Mouse (Mus musculus) neural tube, embryonic 11.5 days (tissue): ENCODE data around the gene 1700093K21Rik. TPM values are rescaled to one million over a fixed set of nuclear protein-coding genes. Genes with fewer than 3 reads are reported as not detected.

ENCODE experiments used
- ATAC-seq: fragments of 200-750 bp; cut with Nextera tagmentation; 2 replicates; pipeline ENCODE4 v1.8.0; 2017; ENCODE audit warnings: moderate number of reproducible peaks, mild to moderate bottlenecking, moderate TSS enrichment, moderate library complexity; ENCODE audit not compliant: insufficient read depth, low FRiP score, low TSS enrichment
- DNase-seq: peaks from one replicate; pipeline ENCODE4 v3.0.0-alpha.2; 2015; ENCODE audit warnings: low spot score
- H3K27ac ChIP-seq: fragments of 300-500 bp; sonication (generic); 2 replicates; pipeline ENCODE4 v1.5.1; 2014; ENCODE audit warnings: low read depth, mild to moderate bottlenecking, low read length
- H3K27me3 ChIP-seq: fragments of 300-500 bp; sonication (generic); 2 replicates; pipeline ENCODE4 v1.6.1; 2014; ENCODE audit warnings: mild to moderate bottlenecking, low read length, mixed read lengths; ENCODE audit not compliant: control insufficient read depth, insufficient read depth
- H3K36me3 ChIP-seq: fragments of 300-500 bp; sonication (generic); 2 replicates; pipeline ENCODE4 v1.6.1; 2014; ENCODE audit warnings: mild to moderate bottlenecking, low read length, moderate library complexity, mixed read lengths; ENCODE audit not compliant: control insufficient read depth, insufficient read depth
- H3K4me1 ChIP-seq: fragments of 300-500 bp; sonication (generic); 2 replicates; pipeline ENCODE4 v1.6.1; 2014; ENCODE audit warnings: low read length, mixed read lengths; ENCODE audit not compliant: control insufficient read depth, insufficient read depth
- H3K4me2 ChIP-seq: fragments of 300-500 bp; sonication (generic); 2 replicates; pipeline ENCODE4 v1.6.1; 2014; ENCODE audit warnings: low read depth, mild to moderate bottlenecking, moderate library complexity
- H3K4me3 ChIP-seq: fragments of 300-500 bp; sonication (generic); 2 replicates; pipeline ENCODE4 v1.5.1; 2014; ENCODE audit warnings: low read depth, low read length
- H3K9ac ChIP-seq: fragments of 300-500 bp; sonication (generic); 2 replicates; pipeline ENCODE4 v1.6.1; 2014; ENCODE audit warnings: mild to moderate bottlenecking, low read length
- H3K9me3 ChIP-seq: fragments of 300-500 bp; sonication (generic); 2 replicates; pipeline ENCODE4 v1.6.1; 2016; ENCODE audit warnings: low read length; ENCODE audit not compliant: control insufficient read depth
- WGBS: fragments of 180-500 bp; shearing (Covaris S2); extraction: QIAGEN DNeasy Blood & Tissue Kit; methylation state at CpG from one replicate; pipeline ENCODE4 v1.1.7; 2014; 5-methylcytosine and 5-hydroxymethylcytosine counted together
- polyA plus RNA-seq: library from polyadenylated mRNA; unstranded; fragments of >200 nt; fragmentation: Nextera tagmentation; extraction: Ambion mirVana; gene quantifications from 2 replicates; pipeline ENCODE4 v1.2.1, GENCODE M21; 2014

Gene 1700093K21Rik
- polyA plus RNA-seq, 1 experiment from 2014 or later: not detected

DNA sequence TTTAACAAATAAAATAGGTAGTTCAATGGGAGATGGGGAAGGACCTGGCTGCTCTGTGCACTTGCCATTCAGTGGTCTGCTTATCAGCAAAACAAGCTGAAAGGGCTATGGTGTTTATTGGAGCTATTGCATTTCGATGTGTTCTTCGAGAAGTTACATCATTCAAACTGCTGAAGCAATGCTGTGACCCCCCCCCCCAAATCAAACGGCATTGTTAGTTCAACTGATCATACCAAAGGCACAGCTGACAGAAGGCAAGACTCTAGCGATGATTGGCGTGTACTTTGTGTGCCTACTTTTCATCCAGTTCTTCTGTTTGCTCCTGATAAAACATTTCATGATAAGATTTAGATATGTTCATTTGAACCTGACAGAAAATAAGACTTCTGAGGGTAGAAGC is 22.3 kb downstream of the 1700093K21Rik start:
- DNase-seq (no peak), ATAC-seq (no peak)
- Histone ChIP-seq H3K9ac (peak overlapping the region; percentile 63), H3K4me1 (peaks cover 14% of the 10 kb centered on the region), H3K4me2 (peak overlapping the region; percentile 49), H3K9me3 (no peaks in the 10 kb centered on the region), H3K36me3 (peaks cover 2% of the 10 kb centered on the region), H3K27ac (peak overlapping the region; percentile 72; the same call in 1 of the 2 replicates), H3K27me3 (no peaks in the 10 kb centered on the region), H3K4me3 (no peak overlapping the region)
- WGBS: 76% methylated on average over 5 of the region's 5 CpGs

DNA sequence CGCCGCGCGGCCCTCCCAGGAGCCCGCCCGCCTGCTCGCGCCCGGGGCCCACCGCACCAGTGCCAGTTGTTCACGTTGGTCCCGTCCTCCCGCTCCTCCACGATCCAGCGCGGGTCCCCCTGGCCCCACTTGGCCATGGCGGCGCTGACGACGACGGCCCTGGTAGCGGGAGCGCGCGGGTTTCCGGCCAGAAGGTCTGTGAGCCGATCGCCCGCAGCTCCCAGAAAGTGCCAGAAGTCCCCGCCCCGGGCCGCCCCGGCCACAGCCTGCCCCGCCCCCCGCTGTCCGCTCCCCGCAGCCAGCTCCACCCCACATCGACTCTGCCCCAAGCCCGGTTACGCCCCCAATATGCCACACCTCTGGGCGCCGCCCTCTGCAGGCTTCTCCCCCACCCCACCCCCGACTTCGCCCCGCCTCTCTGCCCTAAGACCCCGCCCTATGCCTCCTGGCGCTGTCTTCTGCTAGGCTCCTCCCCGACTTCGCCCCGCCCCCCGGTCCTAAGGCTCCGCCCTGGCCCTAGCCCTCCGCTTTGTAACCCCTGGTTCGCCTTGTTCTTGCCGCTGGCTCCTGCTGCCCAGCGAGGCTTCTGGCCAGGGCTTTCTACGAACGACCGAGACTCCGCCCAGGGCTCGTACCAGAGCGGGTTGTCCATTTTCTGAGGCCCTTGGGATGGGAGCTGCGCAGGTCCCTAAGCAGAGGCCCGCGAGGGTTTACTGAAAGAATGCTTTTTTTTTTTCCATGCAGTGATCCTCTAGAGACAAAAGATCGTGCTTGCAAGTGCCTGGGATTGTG is 23.0 kb downstream of the 1700093K21Rik start, which contains the start of gene Ahsa2:
TSS of gene Ahsa2 (minus strand) at position 313 of the 792 bp plus-strand sequence.
- peak within 1 kb of the TSS; percentile 95 for H3K27ac ChIP-seq
- peak; percentile 94 for ATAC-seq
- 0% methylated on average over 45 of the region's 66 CpGs for WGBS

DNA sequence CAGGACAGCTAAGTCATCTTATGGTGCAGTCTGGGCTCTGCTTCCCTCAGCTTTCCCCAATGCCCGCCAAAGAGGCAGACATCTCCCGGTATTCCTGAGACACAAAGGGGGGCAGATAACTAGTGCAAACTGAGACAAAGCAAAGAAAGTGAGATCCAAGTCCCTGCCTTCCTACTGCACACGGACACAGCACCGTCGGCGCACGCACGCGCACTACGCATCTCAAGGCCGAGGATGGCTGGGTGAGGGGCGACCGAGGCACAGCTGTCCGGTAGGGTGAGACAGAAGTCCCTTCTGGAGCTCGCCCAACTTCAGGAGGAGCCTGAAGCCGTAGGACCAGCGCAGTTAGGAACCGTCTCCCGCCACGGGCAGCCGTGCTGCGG is 23.6 kb downstream of the 1700093K21Rik start:
- Histone ChIP-seq H3K9me3 (no peaks in the 10 kb centered on the region), H3K27ac (peak overlapping the region; percentile 95), H3K27me3 (no peaks in the 10 kb centered on the region), H3K4me2 (peak overlapping the region; percentile 74), H3K4me3 (peak overlapping the region; percentile 82), H3K36me3 (peaks cover 6% of the 10 kb centered on the region), H3K4me1 (peaks cover 14% of the 10 kb centered on the region), H3K9ac (peak overlapping the region; percentile 92)
- 0% methylated on average over 22 of the region's 22 CpGs for WGBS
- ATAC-seq (peak; percentile 86), DNase-seq (peak; percentile 84)

More for the DNA sequence above, 23.0 kb downstream of the 1700093K21Rik start, which contains the start of gene Ahsa2:
- Histone ChIP-seq H3K4me2 (peak within 1 kb of the TSS; percentile 74), H3K4me3 (peak within 1 kb of the TSS; percentile 82), H3K4me1 (peaks cover 14% of the 10 kb centered on the region), H3K9me3 (no peaks in the 10 kb centered on the region), H3K9ac (peak within 1 kb of the TSS; percentile 92), H3K27me3 (no peaks in the 10 kb centered on the region), H3K36me3 (peaks cover 4% of the 10 kb centered on the region)
- peak; percentile 98 for DNase-seq

DNA sequence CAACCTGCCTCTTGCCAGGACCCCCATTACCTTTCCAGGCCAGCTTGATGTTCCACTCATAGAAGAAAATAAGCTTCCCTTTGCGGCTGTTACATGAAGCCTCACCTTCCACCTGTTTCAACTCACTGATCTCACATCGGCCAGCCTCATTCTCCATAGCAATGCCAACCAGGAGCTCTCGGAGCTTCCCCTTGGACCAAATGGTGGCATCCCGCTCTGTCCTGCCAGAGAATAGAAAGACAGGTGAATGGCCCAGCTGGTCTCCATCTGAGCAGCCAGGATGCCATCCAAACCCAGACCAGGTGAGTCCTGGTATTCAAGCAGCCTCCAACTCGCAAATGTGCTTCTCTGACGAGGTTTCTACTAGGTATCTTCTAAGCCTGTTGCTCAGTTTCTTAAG is 24.3 kb downstream of the 1700093K21Rik start:
- peaks cover 10% of the 10 kb centered on the region for H3K36me3 ChIP-seq
- WGBS: 49% methylated on average over 6 of the region's 6 CpGs
- ATAC-seq (no peak), DNase-seq (no peak)
- H3K4me3 ChIP-seq: peak overlapping the region; percentile 82
- peak overlapping the region; percentile 92 for H3K9ac ChIP-seq
- H3K27ac ChIP-seq: no peak overlapping the region
- H3K4me2 ChIP-seq: peak overlapping the region; percentile 74
- H3K27me3 ChIP-seq: no peaks in the 10 kb centered on the region
- peaks cover 14% of the 10 kb centered on the region for H3K4me1 ChIP-seq
- H3K9me3 ChIP-seq: no peaks in the 10 kb centered on the region

DNA sequence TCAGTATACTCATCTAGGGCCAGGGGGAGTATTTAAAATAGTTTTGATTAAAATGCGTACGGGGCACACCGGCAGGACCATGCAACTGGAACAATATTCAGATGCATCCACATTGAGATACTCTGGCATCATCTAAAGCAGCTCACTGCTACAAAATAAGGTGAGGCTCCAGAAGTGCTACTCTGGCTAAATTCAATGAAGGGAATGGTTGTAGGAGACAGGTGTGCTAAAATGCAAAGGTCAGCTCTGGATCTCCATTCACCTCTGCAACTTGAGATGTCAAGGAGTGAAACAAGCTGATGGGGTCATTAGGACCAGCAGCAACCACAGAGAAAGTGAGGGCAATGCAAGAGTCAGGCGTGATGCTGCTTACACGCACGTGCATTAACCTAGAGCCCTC is 25.7 kb downstream of the 1700093K21Rik start:
- WGBS: 80% methylated on average over 6 of the region's 6 CpGs
- ATAC-seq: no peak
- Histone ChIP-seq H3K9ac (no peak overlapping the region), H3K9me3 (no peaks in the 10 kb centered on the region), H3K4me2 (no peak overlapping the region), H3K36me3 (peaks cover 16% of the 10 kb centered on the region), H3K4me1 (peaks cover 14% of the 10 kb centered on the region), H3K4me3 (no peak overlapping the region), H3K27ac (no peak overlapping the region), H3K27me3 (no peaks in the 10 kb centered on the region)
- no peak for DNase-seq

DNA sequence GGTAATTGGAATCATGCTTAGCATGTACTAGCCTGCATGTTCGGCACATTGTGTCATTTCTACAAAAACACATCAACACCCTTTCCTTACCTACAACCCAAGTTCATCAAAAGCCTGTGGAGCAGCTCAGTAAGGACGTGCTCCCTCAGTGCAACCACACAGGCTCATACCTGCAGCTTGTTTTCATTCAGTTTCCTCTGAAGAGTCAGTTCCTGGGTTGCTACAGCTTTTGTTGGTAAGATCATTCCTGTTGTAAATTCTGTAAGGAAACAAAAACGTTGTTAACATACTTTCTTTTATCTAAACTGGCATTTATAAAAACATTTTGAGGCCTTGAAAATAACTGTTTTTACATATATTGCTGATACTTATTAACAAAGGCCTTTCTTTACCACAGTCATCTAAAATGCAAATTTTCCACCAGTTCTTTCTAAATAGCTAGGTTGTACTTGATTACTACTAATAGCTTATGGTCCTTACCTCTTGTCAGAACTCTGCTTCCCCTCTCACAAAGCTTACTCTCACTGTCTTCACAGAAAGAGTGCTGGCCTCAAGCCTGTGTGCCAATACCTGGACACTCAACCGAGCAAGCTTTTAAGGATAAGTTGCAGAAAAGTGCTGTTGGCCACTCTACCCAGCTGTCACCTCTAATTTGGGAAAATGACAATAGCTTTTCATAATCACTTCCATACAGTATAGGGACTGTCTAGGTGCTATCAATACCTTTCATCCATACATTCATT is 28.7 kb downstream of the 1700093K21Rik start:
- WGBS: 90% methylated on average over 4 of the region's 4 CpGs
- Histone ChIP-seq H3K4me2 (no peak overlapping the region), H3K4me1 (peaks cover 14% of the 10 kb centered on the region), H3K9ac (no peak overlapping the region), H3K4me3 (no peak overlapping the region), H3K9me3 (no peaks in the 10 kb centered on the region), H3K27me3 (no peaks in the 10 kb centered on the region), H3K36me3 (peaks cover 24% of the 10 kb centered on the region), H3K27ac (no peak overlapping the region)
- DNase-seq (no peak), ATAC-seq (no peak)

DNA sequence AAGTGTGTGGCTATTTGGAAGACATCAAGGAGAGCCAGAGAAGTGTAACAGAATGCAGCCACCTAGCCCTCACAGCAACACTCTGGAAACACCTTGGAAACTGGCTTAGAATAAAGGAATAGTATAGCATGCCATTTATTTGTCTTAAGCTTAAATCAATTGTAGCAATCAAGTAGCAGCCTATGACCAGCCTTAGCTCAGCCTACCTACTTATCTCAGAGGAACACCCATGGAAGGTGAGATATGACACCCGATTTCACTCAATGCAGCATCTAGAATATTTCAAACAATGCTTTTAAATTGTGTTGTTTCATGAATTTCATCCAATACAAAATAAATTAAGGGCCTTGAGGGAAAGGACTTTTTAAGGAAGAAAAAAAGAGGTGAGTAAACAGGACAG is 31.0 kb downstream of the 1700093K21Rik start:
- ATAC-seq (no peak), DNase-seq (no peak)
- Histone ChIP-seq H3K27me3 (no peaks in the 10 kb centered on the region), H3K9me3 (no peaks in the 10 kb centered on the region), H3K4me1 (no peaks in the 10 kb centered on the region), H3K4me3 (no peak overlapping the region), H3K36me3 (peaks cover 24% of the 10 kb centered on the region), H3K9ac (no peak overlapping the region), H3K27ac (no peak overlapping the region), H3K4me2 (no peak overlapping the region)
- 93% methylated on average over 1 of the region's 1 CpGs for WGBS
